Mouse (Mus musculus): ENCODE results near the gene Mbd6. TPM values are rescaled to one million over a fixed set of nuclear protein-coding genes. Genes with fewer than 3 reads are reported as not detected.

The Mbd6 gene
- polyA plus RNA-seq, 1 experiment from 2014 or later = 13.5 TPM

GRCm38 (mm10) chr10:127287271-127287935 is 1.4 kb downstream of the Mbd6 start:
- no peak for TF ChIP-seq EP300 (IDR thresholded peaks at IDR 0.05)
- TF ChIP-seq CTCF (IDR thresholded peaks at IDR 0.05) = no peak
- no peak for ATAC-seq
- Histone ChIP-seq H3K4me3 (ENCODE audit: low read depth, low read length) (peak overlapping the region; percentile 74), H3K9me3 (ENCODE audit: low read length) (no peaks in the 10 kb centered on the region), H3K9ac (replicated peaks; ENCODE audit: low read depth) (peak overlapping the region; percentile 68; the same call in 1 of the 2 replicates), H3K27me3 (replicated peaks; ENCODE audit: insufficient read depth, low read length) (no peaks in the 10 kb centered on the region), H3K27ac (ENCODE audit: low read length) (peak overlapping the region; percentile 97), H3K36me3 (ENCODE audit: insufficient read depth, low read length) (peaks cover 34% of the 10 kb centered on the region), H3K4me2 (replicated peaks; ENCODE audit: low read depth, low read length) (peak overlapping the region; percentile 65), H3K4me1 (ENCODE audit: insufficient read depth, low read depth, low read length) (peaks cover 24% of the 10 kb centered on the region)
- peak; percentile 39 for DNase-seq (ENCODE audit: low spot score)
- 61% methylated on average over 15 of the region's 15 CpGs for WGBS

- ATAC-seq = no peak
- H3K27ac ChIP-seq (ENCODE audit: low read length) = no peak overlapping the region
- no peak for DNase-seq (ENCODE audit: low spot score)
- 0 out of 2 replicates have a peak overlapping the region, but pooled peaks have one; percentile 5 for H3K9ac ChIP-seq (replicated peaks; ENCODE audit: low read depth)
- peak overlapping the region; percentile 65 for H3K4me2 ChIP-seq (replicated peaks; ENCODE audit: low read depth, low read length)
- no peak for TF ChIP-seq EP300 (IDR thresholded peaks at IDR 0.05)
- peaks cover 19% of the 10 kb centered on the region for H3K4me1 ChIP-seq (ENCODE audit: insufficient read depth, low read depth, low read length)
- H3K27me3 ChIP-seq (replicated peaks; ENCODE audit: insufficient read depth, low read length) = no peaks in the 10 kb centered on the region
- H3K9me3 ChIP-seq (ENCODE audit: low read length) = no peaks in the 10 kb centered on the region
- 51% methylated on average over 7 of the region's 7 CpGs for WGBS
- H3K4me3 ChIP-seq (ENCODE audit: low read depth, low read length) = no peak overlapping the region
- peaks cover 40% of the 10 kb centered on the region for H3K36me3 ChIP-seq (ENCODE audit: insufficient read depth, low read length)
Measured at GRCm38 (mm10) chr10:127286730-127287129, 2.1 kb downstream of the Mbd6 start.

DNA sequence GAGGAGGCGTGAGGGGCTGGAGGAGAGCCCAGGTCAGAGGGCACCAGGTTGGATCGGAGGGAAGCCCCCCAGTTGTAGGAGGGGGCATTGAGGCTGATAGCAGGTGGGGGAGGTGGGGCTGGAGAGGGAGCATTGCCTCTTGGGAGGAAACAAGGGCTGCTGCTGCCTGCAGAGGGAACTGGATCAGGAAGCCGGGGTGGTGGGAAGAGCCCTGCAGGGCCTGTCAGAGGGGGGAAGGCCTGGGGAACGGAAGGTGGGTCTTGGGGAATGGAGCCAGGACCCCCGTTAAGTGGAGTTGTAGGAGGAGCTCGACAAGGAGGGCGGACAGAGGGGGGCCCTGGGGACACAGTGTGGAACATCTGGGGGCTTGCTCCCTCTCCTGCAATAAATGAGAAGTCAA is 2.6 kb downstream of the Mbd6 start:
- Histone ChIP-seq H3K27ac (ENCODE audit: low read length) (no peak overlapping the region), H3K4me1 (ENCODE audit: insufficient read depth, low read depth, low read length) (peaks cover 16% of the 10 kb centered on the region), H3K9me3 (ENCODE audit: low read length) (no peaks in the 10 kb centered on the region), H3K4me2 (replicated peaks; ENCODE audit: low read depth, low read length) (no peak overlapping the region), H3K4me3 (ENCODE audit: low read depth, low read length) (no peak overlapping the region), H3K9ac (replicated peaks; ENCODE audit: low read depth) (no peak overlapping the region), H3K27me3 (replicated peaks; ENCODE audit: insufficient read depth, low read length) (no peaks in the 10 kb centered on the region), H3K36me3 (ENCODE audit: insufficient read depth, low read length) (peaks cover 45% of the 10 kb centered on the region)
- WGBS = 68% methylated on average over 5 of the region's 7 CpGs
- TF ChIP-seq CTCF (IDR thresholded peaks at IDR 0.05) (no peak), EP300 (IDR thresholded peaks at IDR 0.05) (no peak)
- DNase-seq (ENCODE audit: low spot score) = peak; percentile 13
- no peak for ATAC-seq

DNA sequence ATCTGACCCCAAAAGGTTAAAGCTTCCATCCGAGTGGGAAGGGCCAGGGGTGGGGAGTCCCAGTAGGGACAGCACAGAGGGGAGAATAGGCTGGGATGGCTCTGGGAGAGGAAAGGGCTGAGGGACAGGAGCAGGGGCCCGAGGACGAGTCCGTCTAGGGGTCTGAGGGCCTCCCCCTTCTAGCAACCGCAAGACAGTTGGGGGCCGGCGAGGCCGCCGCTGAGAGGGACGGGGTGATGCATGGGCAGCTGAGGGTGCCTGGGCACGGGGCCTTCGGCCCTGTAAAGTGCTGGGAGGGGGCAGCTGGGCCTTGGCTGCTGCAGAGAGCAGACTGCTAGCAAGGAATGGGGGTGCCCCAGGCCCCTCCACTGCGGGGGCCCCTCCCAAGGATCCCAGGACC is 3.2 kb downstream of the Mbd6 start:
- Histone ChIP-seq H3K9me3 (ENCODE audit: low read length) (no peaks in the 10 kb centered on the region), H3K9ac (replicated peaks; ENCODE audit: low read depth) (no peak overlapping the region), H3K36me3 (ENCODE audit: insufficient read depth, low read length) (peaks cover 47% of the 10 kb centered on the region), H3K27me3 (replicated peaks; ENCODE audit: insufficient read depth, low read length) (no peaks in the 10 kb centered on the region), H3K27ac (ENCODE audit: low read length) (no peak overlapping the region), H3K4me2 (replicated peaks; ENCODE audit: low read depth, low read length) (no peak overlapping the region), H3K4me3 (ENCODE audit: low read depth, low read length) (no peak overlapping the region), H3K4me1 (ENCODE audit: insufficient read depth, low read depth, low read length) (peaks cover 16% of the 10 kb centered on the region)
- TF ChIP-seq EP300 (IDR thresholded peaks at IDR 0.05) (no peak), CTCF (IDR thresholded peaks at IDR 0.05) (no peak)
- DNase-seq (ENCODE audit: low spot score) (no peak), ATAC-seq (no peak)
- WGBS = 72% methylated on average over 11 of the region's 13 CpGs

GRCm38 (mm10) chr10:127284724-127285500 is 3.9 kb downstream of the Mbd6 start:
- H3K27ac ChIP-seq (ENCODE audit: low read length) = no peak overlapping the region
- H3K4me3 ChIP-seq (ENCODE audit: low read depth, low read length) = no peak overlapping the region
- no peak for DNase-seq (ENCODE audit: low spot score)
- peaks cover 47% of the 10 kb centered on the region for H3K36me3 ChIP-seq (ENCODE audit: insufficient read depth, low read length)
- H3K4me1 ChIP-seq (ENCODE audit: insufficient read depth, low read depth, low read length) = peaks cover 13% of the 10 kb centered on the region
- H3K4me2 ChIP-seq (replicated peaks; ENCODE audit: low read depth, low read length) = no peak overlapping the region
- no peaks in the 10 kb centered on the region for H3K27me3 ChIP-seq (replicated peaks; ENCODE audit: insufficient read depth, low read length)
- WGBS = 73% methylated on average over 9 of the region's 11 CpGs
- H3K9me3 ChIP-seq (ENCODE audit: low read length) = no peaks in the 10 kb centered on the region
- TF ChIP-seq CTCF (IDR thresholded peaks at IDR 0.05) (no peak), EP300 (IDR thresholded peaks at IDR 0.05) (no peak)
- ATAC-seq = no peak
- no peak overlapping the region for H3K9ac ChIP-seq (replicated peaks; ENCODE audit: low read depth)

DNA sequence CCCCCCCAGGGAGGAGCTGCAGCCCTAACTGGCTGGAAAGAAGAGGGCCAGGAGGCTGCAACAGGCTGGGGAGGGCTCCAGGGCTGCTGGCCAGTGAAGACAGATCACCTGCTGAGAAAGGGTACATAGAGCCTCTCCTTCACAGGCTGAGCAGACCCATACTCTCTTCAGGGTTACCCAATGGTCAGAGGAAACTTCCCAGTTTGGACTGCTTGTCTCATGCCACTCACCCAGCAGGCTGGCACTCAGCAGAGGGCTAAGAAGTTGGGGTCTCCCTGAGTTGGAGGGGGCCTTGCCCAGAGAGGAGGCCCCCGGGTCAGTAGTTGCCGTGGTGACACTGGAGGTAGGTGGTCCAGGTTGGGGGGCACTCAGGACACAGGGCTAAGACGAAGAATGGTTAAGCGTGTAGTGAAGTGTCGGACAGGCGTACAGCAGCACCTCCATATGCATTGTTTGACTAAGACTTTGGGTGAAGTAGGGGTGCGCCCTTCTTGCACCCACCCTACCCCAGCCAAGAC is 4.7 kb downstream of the Mbd6 start:
- Histone ChIP-seq H3K9ac (replicated peaks; ENCODE audit: low read depth) (no peak overlapping the region), H3K9me3 (ENCODE audit: low read length) (no peaks in the 10 kb centered on the region), H3K4me2 (replicated peaks; ENCODE audit: low read depth, low read length) (no peak overlapping the region), H3K27me3 (replicated peaks; ENCODE audit: insufficient read depth, low read length) (no peaks in the 10 kb centered on the region), H3K27ac (ENCODE audit: low read length) (no peak overlapping the region), H3K4me3 (ENCODE audit: low read depth, low read length) (no peak overlapping the region), H3K4me1 (ENCODE audit: insufficient read depth, low read depth, low read length) (peaks cover 9% of the 10 kb centered on the region), H3K36me3 (ENCODE audit: insufficient read depth, low read length) (peaks cover 47% of the 10 kb centered on the region)
- no peak for ATAC-seq
- DNase-seq (ENCODE audit: low spot score) = no peak
- WGBS = 88% methylated on average over 7 of the region's 7 CpGs
- TF ChIP-seq EP300 (IDR thresholded peaks at IDR 0.05) (no peak), CTCF (IDR thresholded peaks at IDR 0.05) (no peak)
